Mouse (Mus musculus): Measurements from ENCODE around the gene Eci2.

DNA sequence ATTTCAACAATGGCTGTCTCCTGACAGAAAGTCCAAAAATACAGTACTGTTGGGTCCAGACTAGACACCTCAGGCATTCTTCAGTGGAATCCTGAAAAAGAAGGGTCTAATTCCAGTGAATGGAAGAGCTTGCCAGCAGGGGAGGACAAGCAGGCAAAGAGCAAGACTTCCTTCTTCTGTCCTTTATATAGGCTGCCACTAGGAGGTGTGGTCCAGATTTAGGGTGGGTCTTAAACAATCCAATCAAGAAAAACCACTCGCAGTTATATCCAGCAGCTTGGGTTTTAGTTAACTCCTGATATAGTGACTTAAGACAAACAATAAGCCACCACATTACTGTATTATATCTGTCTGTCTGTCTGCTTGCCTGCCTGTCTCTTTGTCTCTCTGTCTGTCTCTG lies 53.1 kb downstream of the Eci2 start:
- peak; percentile 23 for TF ChIP-seq CTCF (IDR thresholded peaks at IDR 0.05; ENCODE audit: low read depth)
- no peak for TF ChIP-seq EP300 (IDR thresholded peaks at IDR 0.05; ENCODE audit: low read depth)

All from liver, embryonic 14.5 days (tissue).